Mouse (Mus musculus): ENCODE measurements around the gene Nif3l1. TPM values are rescaled to one million over a fixed set of nuclear protein-coding genes. Genes with fewer than 3 reads are reported as not detected.
A peak's percentile ranks its signal among the peaks of the same experiment; 100 is the strongest.

Gene Nif3l1
- total RNA-seq, 2 experiments from 2014 or later = 30.9 to 56.8 TPM

DNA sequence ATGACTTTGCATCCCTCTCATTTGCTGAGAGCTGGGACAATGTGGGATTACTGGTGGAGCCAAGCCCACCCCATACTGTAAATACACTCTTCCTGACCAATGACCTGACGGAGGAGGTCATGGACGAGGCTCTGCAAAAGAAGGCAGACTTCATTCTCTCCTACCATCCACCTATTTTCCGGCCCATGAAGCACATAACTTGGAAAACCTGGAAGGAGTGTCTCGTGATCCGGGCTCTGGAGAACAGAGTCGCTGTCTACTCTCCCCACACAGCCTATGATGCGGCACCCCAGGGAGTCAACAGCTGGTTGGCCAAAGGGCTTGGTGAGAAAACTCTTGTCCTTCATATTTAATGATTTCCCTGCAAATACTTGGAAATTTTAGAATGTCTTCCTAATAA is 2.8 kb downstream of the Nif3l1 start:
- no peak for ATAC-seq (replicated peaks; ENCODE audit: low FRiP score, low TSS enrichment, poor library complexity, severe bottlenecking)

- ATAC-seq (replicated peaks; ENCODE audit: low FRiP score, low TSS enrichment, poor library complexity, severe bottlenecking) = no peak
Observed at GRCm38 (mm10) chr1:58448396-58448795, 3.4 kb downstream of the Nif3l1 start.

GRCm38 (mm10) chr1:58454316-58454715 is 9.4 kb downstream of the Nif3l1 start:
- no peak for ATAC-seq (replicated peaks; ENCODE audit: low FRiP score, low TSS enrichment, poor library complexity, severe bottlenecking)

DNA sequence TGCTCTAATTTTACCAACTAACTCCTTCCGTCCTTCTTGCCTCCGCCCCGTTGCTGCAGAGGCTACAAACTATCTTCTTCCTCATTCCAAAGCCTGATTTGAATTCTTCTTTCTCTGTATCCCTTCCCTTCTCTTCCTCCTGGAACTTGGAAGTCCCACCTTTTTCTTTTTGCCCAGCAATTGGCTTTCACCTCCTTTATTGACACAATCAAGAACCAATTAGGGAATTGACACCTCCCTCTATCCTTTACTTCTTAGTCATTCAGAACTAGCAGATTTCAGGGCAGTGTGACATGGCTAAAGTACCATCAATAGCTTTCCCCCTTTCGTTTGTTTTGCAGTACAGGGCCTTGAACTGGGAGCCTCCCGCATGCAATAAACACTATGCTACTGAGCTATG is 13.2 kb downstream of the Nif3l1 start:
- no peak for ATAC-seq (replicated peaks; ENCODE audit: low FRiP score, low TSS enrichment, poor library complexity, severe bottlenecking)

DNA sequence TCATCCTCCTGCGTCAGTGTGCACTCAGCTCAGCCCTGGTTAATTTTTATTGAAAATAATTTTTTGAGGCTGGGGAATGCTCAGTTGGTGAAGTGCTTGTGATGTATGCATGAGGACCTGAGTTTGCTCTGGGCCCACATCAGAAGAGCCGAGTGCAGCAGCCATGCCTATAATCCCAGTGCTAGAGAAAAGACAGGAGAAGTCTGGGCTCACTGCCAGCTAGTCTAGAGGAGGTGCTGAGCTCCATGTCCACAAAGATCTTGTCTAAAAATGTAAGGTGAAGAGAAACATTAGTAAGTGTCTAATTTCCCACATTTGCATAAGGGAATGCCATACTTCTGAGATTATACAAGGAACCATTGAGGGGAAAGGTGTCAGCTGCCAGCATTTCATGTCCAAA is 13.9 kb downstream of the Nif3l1 start:
- no peak for ATAC-seq (replicated peaks; ENCODE audit: low FRiP score, low TSS enrichment, poor library complexity, severe bottlenecking)

DNA sequence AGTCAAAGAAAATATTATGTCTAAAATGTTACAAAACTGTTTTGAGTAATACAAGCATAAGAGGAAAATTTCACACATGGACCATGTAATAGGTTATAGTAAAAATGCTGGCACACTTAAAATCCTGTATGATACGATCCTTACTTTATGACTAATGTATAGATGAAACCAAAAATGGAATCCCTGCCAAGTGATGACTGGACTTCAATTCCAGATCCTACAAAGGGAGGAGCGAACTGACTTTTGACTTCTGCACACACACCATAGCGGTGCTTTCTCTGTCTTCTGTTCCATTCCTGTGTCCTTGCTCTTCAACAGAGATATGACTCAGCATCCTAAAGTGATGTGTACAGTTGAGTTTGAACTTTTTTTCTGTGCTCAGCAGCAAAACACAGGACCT is 15.6 kb downstream of the Nif3l1 start:
- no peak for ATAC-seq (replicated peaks; ENCODE audit: low FRiP score, low TSS enrichment, poor library complexity, severe bottlenecking)

DNA sequence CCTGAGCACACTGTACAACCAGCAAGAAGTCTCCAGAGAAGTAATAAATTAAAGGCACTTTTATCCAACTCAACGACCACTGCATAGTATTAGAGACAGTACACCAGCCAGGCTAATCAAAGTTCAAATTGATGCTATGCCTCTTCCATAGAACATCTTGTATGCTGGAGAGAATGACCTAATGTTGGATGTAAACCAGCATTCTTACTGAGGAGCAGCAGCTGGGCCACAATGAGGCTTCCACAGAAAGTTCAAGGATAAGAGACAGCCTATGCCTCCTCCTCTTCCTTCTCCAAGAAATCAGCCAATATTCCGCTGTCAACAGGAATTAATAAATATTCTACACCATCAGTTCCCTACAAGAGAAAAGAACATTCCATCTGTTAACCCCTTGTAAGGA is 19.0 kb downstream of the Nif3l1 start:
- no peak for ATAC-seq (replicated peaks; ENCODE audit: low FRiP score, low TSS enrichment, poor library complexity, severe bottlenecking)

- no peak for ATAC-seq (replicated peaks; ENCODE audit: low FRiP score, low TSS enrichment, poor library complexity, severe bottlenecking)
Observed at GRCm38 (mm10) chr1:58465042-58465441, 20.1 kb downstream of the Nif3l1 start.

DNA sequence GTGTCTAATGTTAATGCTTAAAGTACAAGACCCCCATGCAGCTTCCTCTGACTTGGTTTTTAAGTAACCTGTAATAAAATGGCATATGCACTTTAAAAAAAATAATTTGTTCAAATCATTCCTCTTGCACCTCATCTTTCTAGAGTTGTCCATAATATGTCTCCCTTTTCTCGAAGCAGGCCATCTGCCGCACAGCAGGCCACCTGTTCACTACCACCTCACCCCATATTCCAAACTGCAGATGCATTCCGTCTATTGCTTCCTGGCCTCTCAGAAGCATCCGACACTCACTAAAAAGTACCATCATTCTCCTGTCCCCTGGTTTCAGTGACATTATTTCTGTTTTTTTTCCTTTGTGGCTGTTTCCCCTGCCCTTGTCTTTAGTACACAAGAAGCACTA is 20.6 kb downstream of the Nif3l1 start:
- no peak for ATAC-seq (replicated peaks; ENCODE audit: low FRiP score, low TSS enrichment, poor library complexity, severe bottlenecking)

DNA sequence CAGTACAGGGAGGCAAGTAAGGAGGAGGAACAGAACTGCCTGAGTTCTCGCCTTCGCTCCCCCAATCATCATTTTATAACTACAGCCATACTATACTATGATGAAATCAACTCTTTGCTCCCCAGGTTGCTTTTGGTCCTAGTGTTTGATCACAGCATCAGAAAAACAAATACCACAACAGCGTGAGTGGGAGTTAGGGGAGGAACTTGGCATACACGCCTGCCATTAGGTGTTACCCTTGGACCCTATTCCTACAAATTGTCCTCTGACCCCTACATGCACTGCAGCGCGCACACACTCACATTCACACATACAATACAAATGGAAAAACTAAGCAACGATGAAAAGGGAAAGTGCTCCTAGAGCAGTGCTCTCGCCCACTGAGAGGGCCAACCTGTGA is 30.7 kb downstream of the Nif3l1 start:
- ATAC-seq (replicated peaks; ENCODE audit: low FRiP score, low TSS enrichment, poor library complexity, severe bottlenecking) = no peak

GRCm38 (mm10) chr1:58482647-58483046 is 37.7 kb downstream of the Nif3l1 start:
- no peak for ATAC-seq (replicated peaks; ENCODE audit: low FRiP score, low TSS enrichment, poor library complexity, severe bottlenecking)

- no peak for ATAC-seq (replicated peaks; ENCODE audit: low FRiP score, low TSS enrichment, poor library complexity, severe bottlenecking)
Observed at GRCm38 (mm10) chr1:58495603-58496002, 50.7 kb downstream of the Nif3l1 start.

- ATAC-seq (replicated peaks; ENCODE audit: low FRiP score, low TSS enrichment, poor library complexity, severe bottlenecking) = no peak
Observed at GRCm38 (mm10) chr1:58497678-58498077, 52.7 kb downstream of the Nif3l1 start.

DNA sequence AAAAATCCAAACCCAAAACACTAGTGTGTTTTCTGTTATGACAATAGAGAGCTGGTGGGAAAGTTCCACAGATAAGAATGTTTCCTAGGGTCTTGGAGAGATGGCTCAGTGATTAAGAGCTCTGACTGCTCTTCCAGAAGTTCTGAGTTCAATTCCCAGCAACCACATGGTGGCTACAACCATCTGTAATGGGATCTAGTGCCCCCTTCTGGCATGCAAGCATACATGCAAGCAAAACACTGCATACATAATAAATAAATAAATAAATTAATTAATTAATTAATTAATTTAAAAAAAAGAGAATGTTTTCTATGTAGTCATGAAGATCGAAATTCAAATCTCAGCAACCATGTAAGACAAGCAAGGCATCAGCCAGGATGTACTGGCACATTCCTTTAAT is 53.8 kb downstream of the Nif3l1 start:
- no peak for ATAC-seq (replicated peaks; ENCODE audit: low FRiP score, low TSS enrichment, poor library complexity, severe bottlenecking)

- peak; percentile 75 for ATAC-seq (replicated peaks; ENCODE audit: low FRiP score, low TSS enrichment, poor library complexity, severe bottlenecking)
Observed at GRCm38 (mm10) chr1:58503134-58503533, 58.2 kb downstream of the Nif3l1 start.

DNA sequence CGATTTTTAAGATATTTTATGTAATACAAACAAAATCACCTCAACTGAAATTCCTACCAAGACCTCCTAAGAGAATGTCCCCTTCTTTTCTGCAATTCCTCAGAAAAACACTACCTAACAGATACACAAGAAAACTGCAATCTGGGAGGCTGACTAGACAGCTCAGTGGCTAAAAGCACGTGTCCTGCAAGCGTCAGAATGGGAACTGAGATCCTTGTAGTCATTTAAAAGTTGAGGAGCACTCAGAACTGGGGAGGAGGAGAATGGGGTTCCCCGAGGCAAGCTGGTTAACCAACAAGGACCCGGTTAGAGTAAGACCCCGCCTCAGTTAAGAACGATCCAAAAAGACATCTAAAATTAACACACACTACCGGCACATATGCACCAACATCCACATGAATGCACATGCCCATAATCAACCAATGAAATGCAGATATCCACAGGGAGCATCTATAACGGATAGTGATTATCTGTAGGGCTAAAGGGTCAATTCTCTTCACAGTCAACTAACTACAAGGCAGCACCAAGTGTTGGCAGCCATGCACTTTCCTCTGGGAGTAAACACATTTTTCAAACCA is 58.9 kb downstream of the Nif3l1 start:
- 0 out of 2 replicates have a peak, but pooled peaks have one; percentile 21 for ATAC-seq (replicated peaks; ENCODE audit: low FRiP score, low TSS enrichment, poor library complexity, severe bottlenecking)

GRCm38 (mm10) chr1:58504577-58505254 is 59.8 kb downstream of the Nif3l1 start, which contains the start of gene Orc2:
Gene Orc2 (minus strand): TSS chr1:58505109.
- peak; percentile 94 for ATAC-seq (replicated peaks; ENCODE audit: low FRiP score, low TSS enrichment, poor library complexity, severe bottlenecking)

- ATAC-seq (replicated peaks; ENCODE audit: low FRiP score, low TSS enrichment, poor library complexity, severe bottlenecking) = no peak
Observed at GRCm38 (mm10) chr1:58507249-58507648, 62.3 kb downstream of the Nif3l1 start.
